Mouse (Mus musculus): ENCODE results near the gene Hormad1. TPM values are rescaled to one million over a fixed set of nuclear protein-coding genes. Genes with fewer than 3 reads are reported as not detected.
"Not testable (repeated sequence)": the region's sequence is repeated elsewhere in the genome, so short reads cannot be mapped to it uniquely, and the experiment has no call there.

Hormad1 gene
- polyA plus RNA-seq, 1 experiment from 2014 or later, result not detected

- Histone ChIP-seq H3K9me3 (replicated peaks; ENCODE audit: control insufficient read depth, low read length) (no peaks in the 10 kb centered on the region), H3K9ac (replicated peaks; ENCODE audit: low read length) (no peak overlapping the region), H3K36me3 (replicated peaks; ENCODE audit: control insufficient read depth, insufficient read depth, low read depth, low read length) (no peaks in the 10 kb centered on the region; the same call in 1 of the 2 replicates), H3K4me3 (ENCODE audit: low read depth, low read length) (no peak overlapping the region), H3K4me2 (ENCODE audit: low read depth, low read length) (no peak overlapping the region), H3K4me1 (ENCODE audit: control insufficient read depth, insufficient read depth, low read length) (no peaks in the 10 kb centered on the region), H3K27me3 (ENCODE audit: control insufficient read depth, insufficient read depth, low read length) (no peaks in the 10 kb centered on the region), H3K27ac (replicated peaks; ENCODE audit: low read depth, low read length) (no peak overlapping the region)
- 90% methylated on average over 10 of the region's 10 CpGs for WGBS
- ATAC-seq (replicated peaks; ENCODE audit: insufficient number of reproducible peaks, low FRiP score, low TSS enrichment, low read depth) (no peak), DNase-seq (ENCODE audit: low spot score) (no peak)
Observed at GRCm38 (mm10) chr3:95538936-95539335, 20.5 kb upstream of the Hormad1 start.

GRCm38 (mm10) chr3:95539837-95540236, 19.6 kb upstream of the Hormad1 start:
- no peaks in the 10 kb centered on the region for H3K9me3 ChIP-seq (replicated peaks; ENCODE audit: control insufficient read depth, low read length)
- H3K4me2 ChIP-seq (ENCODE audit: low read depth, low read length), result no peak overlapping the region
- H3K36me3 ChIP-seq (replicated peaks; ENCODE audit: control insufficient read depth, insufficient read depth, low read depth, low read length), result no peaks in the 10 kb centered on the region; the same call in 1 of the 2 replicates
- no peak for ATAC-seq (replicated peaks; ENCODE audit: insufficient number of reproducible peaks, low FRiP score, low TSS enrichment, low read depth)
- H3K27me3 ChIP-seq (ENCODE audit: control insufficient read depth, insufficient read depth, low read length), result no peaks in the 10 kb centered on the region
- no peak overlapping the region for H3K27ac ChIP-seq (replicated peaks; ENCODE audit: low read depth, low read length)
- H3K4me1 ChIP-seq (ENCODE audit: control insufficient read depth, insufficient read depth, low read length), result no peaks in the 10 kb centered on the region
- WGBS, result 94% methylated on average over 4 of the region's 4 CpGs
- no peak overlapping the region for H3K9ac ChIP-seq (replicated peaks; ENCODE audit: low read length)
- no peak overlapping the region for H3K4me3 ChIP-seq (ENCODE audit: low read depth, low read length)
- DNase-seq (ENCODE audit: low spot score), result no peak

DNA sequence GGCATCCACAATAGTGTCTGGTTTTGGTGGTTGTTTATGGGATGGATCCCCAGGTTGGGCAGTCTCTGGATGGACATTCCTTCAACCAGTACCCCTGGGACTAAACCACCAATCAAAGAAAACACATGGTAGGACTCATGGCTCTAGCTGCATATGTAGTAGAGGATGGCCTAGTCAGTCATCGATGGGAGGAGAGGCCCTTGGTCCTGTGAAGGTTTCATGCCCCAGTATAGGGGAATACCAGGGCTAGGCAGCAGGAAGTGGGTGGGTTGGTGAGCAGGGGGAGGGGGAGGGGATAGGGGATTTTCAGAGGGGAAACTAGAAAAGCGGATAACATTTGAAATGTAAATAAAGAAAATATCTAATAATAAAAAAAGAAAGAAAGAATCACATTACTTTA, 18.3 kb upstream of the Hormad1 start:
- H3K27ac ChIP-seq (replicated peaks; ENCODE audit: low read depth, low read length); H3K36me3 ChIP-seq (replicated peaks; ENCODE audit: control insufficient read depth, insufficient read depth, low read depth, low read length); H3K4me3 ChIP-seq (ENCODE audit: low read depth, low read length); H3K9ac ChIP-seq (replicated peaks; ENCODE audit: low read length); ATAC-seq (replicated peaks; ENCODE audit: insufficient number of reproducible peaks, low FRiP score, low TSS enrichment, low read depth); H3K4me1 ChIP-seq (ENCODE audit: control insufficient read depth, insufficient read depth, low read length); H3K27me3 ChIP-seq (ENCODE audit: control insufficient read depth, insufficient read depth, low read length); H3K4me2 ChIP-seq (ENCODE audit: low read depth, low read length); DNase-seq (ENCODE audit: low spot score); H3K9me3 ChIP-seq (replicated peaks; ENCODE audit: control insufficient read depth, low read length): not testable (repeated sequence)
- 73% methylated on average over 2 of the region's 2 CpGs for WGBS

- Histone ChIP-seq H3K9ac (replicated peaks; ENCODE audit: low read length) (no peak overlapping the region), H3K9me3 (replicated peaks; ENCODE audit: control insufficient read depth, low read length) (no peaks in the 10 kb centered on the region), H3K4me1 (ENCODE audit: control insufficient read depth, insufficient read depth, low read length) (no peaks in the 10 kb centered on the region), H3K4me2 (ENCODE audit: low read depth, low read length) (no peak overlapping the region), H3K27me3 (ENCODE audit: control insufficient read depth, insufficient read depth, low read length) (no peaks in the 10 kb centered on the region), H3K36me3 (replicated peaks; ENCODE audit: control insufficient read depth, insufficient read depth, low read depth, low read length) (no peaks in the 10 kb centered on the region), H3K27ac (replicated peaks; ENCODE audit: low read depth, low read length) (no peak overlapping the region), H3K4me3 (ENCODE audit: low read depth, low read length) (no peak overlapping the region)
- DNase-seq (ENCODE audit: low spot score) (no peak), ATAC-seq (replicated peaks; ENCODE audit: insufficient number of reproducible peaks, low FRiP score, low TSS enrichment, low read depth) (no peak)
Observed at GRCm38 (mm10) chr3:95542171-95542570, 17.3 kb upstream of the Hormad1 start.

DNA sequence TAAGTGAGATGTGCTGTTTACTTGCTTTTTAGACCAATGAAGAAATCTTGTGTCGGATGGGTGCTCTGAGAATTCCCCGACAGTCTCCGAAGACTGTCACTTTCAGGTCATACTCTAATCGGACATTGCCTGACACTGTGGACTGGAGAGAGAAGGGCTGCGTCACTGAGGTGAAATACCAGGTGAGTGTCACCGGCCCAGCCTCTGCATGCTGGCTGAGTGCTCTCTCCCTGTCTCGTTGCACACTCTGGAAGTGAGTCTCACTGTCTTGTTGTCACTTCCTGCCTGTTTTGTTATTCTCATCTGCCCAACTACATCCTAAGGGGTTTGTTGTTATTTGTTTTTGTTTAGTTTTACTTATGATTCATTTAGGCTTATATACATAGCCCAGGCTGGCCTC, 16.5 kb upstream of the Hormad1 start:
- no peak overlapping the region for H3K4me3 ChIP-seq (ENCODE audit: low read depth, low read length)
- no peak for ATAC-seq (replicated peaks; ENCODE audit: insufficient number of reproducible peaks, low FRiP score, low TSS enrichment, low read depth)

DNA sequence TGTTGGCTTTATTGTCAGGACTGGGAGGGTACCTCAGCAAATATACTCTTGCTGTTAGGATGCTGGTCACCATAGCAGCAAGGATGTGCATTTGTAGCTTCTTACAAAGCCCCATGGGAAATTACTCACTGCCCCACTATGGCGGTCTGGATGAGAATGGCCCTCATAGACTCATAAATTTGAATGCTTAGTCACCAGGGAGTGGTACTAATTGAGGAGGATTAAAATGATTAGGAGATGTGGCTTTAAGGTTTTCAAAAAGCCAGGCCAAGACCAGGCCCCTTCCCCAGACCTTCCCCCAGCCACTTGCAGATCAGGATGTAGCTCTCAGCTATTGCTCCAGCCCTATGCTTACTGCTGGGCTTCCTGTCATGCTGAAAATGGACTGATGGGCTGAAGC, 9.3 kb upstream of the Hormad1 start:
- Histone ChIP-seq H3K27me3 (ENCODE audit: control insufficient read depth, insufficient read depth, low read length) (no peaks in the 10 kb centered on the region), H3K36me3 (replicated peaks; ENCODE audit: control insufficient read depth, insufficient read depth, low read depth, low read length) (no peaks in the 10 kb centered on the region), H3K4me2 (ENCODE audit: low read depth, low read length) (no peak overlapping the region), H3K4me1 (ENCODE audit: control insufficient read depth, insufficient read depth, low read length) (no peaks in the 10 kb centered on the region), H3K9ac (replicated peaks; ENCODE audit: low read length) (no peak overlapping the region), H3K4me3 (ENCODE audit: low read depth, low read length) (no peak overlapping the region), H3K9me3 (replicated peaks; ENCODE audit: control insufficient read depth, low read length) (no peaks in the 10 kb centered on the region), H3K27ac (replicated peaks; ENCODE audit: low read depth, low read length) (no peak overlapping the region)
- 74% methylated on average over 1 of the region's 1 CpGs for WGBS
- DNase-seq (ENCODE audit: low spot score) (no peak), ATAC-seq (replicated peaks; ENCODE audit: insufficient number of reproducible peaks, low FRiP score, low TSS enrichment, low read depth) (no peak)

More for the DNA sequence above, 16.5 kb upstream of the Hormad1 start:
- WGBS, result 71% methylated on average over 7 of the region's 7 CpGs
- Histone ChIP-seq H3K9ac (replicated peaks; ENCODE audit: low read length) (no peak overlapping the region), H3K4me2 (ENCODE audit: low read depth, low read length) (no peak overlapping the region), H3K36me3 (replicated peaks; ENCODE audit: control insufficient read depth, insufficient read depth, low read depth, low read length) (no peaks in the 10 kb centered on the region), H3K27ac (replicated peaks; ENCODE audit: low read depth, low read length) (no peak overlapping the region), H3K9me3 (replicated peaks; ENCODE audit: control insufficient read depth, low read length) (no peaks in the 10 kb centered on the region), H3K27me3 (ENCODE audit: control insufficient read depth, insufficient read depth, low read length) (no peaks in the 10 kb centered on the region), H3K4me1 (ENCODE audit: control insufficient read depth, insufficient read depth, low read length) (no peaks in the 10 kb centered on the region)
- no peak for DNase-seq (ENCODE audit: low spot score)

- H3K4me2 ChIP-seq (ENCODE audit: low read depth, low read length), result no peak overlapping the region
- no peaks in the 10 kb centered on the region for H3K27me3 ChIP-seq (ENCODE audit: control insufficient read depth, insufficient read depth, low read length)
- no peaks in the 10 kb centered on the region for H3K4me1 ChIP-seq (ENCODE audit: control insufficient read depth, insufficient read depth, low read length)
- H3K9me3 ChIP-seq (replicated peaks; ENCODE audit: control insufficient read depth, low read length), result no peaks in the 10 kb centered on the region
- no peaks in the 10 kb centered on the region for H3K36me3 ChIP-seq (replicated peaks; ENCODE audit: control insufficient read depth, insufficient read depth, low read depth, low read length)
- no peak overlapping the region for H3K27ac ChIP-seq (replicated peaks; ENCODE audit: low read depth, low read length)
- no peak overlapping the region for H3K9ac ChIP-seq (replicated peaks; ENCODE audit: low read length)
- DNase-seq (ENCODE audit: low spot score) (no peak), ATAC-seq (replicated peaks; ENCODE audit: insufficient number of reproducible peaks, low FRiP score, low TSS enrichment, low read depth) (no peak)
- H3K4me3 ChIP-seq (ENCODE audit: low read depth, low read length), result no peak overlapping the region
- WGBS, result 70% methylated on average over 3 of the region's 3 CpGs
Observed at GRCm38 (mm10) chr3:95553986-95554385, 5.5 kb upstream of the Hormad1 start.

GRCm38 (mm10) chr3:95560738-95561137, 1.3 kb downstream of the Hormad1 start:
- WGBS, result 90% methylated on average over 3 of the region's 3 CpGs
- no peaks in the 10 kb centered on the region for H3K36me3 ChIP-seq (replicated peaks; ENCODE audit: control insufficient read depth, insufficient read depth, low read depth, low read length)
- H3K9ac ChIP-seq (replicated peaks; ENCODE audit: low read length), result no peak overlapping the region
- no peaks in the 10 kb centered on the region for H3K9me3 ChIP-seq (replicated peaks; ENCODE audit: control insufficient read depth, low read length)
- H3K4me1 ChIP-seq (ENCODE audit: control insufficient read depth, insufficient read depth, low read length), result no peaks in the 10 kb centered on the region
- no peak overlapping the region for H3K4me3 ChIP-seq (ENCODE audit: low read depth, low read length)
- H3K27ac ChIP-seq (replicated peaks; ENCODE audit: low read depth, low read length), result no peak overlapping the region
- ATAC-seq (replicated peaks; ENCODE audit: insufficient number of reproducible peaks, low FRiP score, low TSS enrichment, low read depth), result no peak
- no peaks in the 10 kb centered on the region for H3K27me3 ChIP-seq (ENCODE audit: control insufficient read depth, insufficient read depth, low read length)
- DNase-seq (ENCODE audit: low spot score), result no peak
- no peak overlapping the region for H3K4me2 ChIP-seq (ENCODE audit: low read depth, low read length)

All from embryonic facial prominence, embryonic 11.5 days (tissue).